Mouse (Mus musculus) heart, embryonic 10.5 days (tissue): ENCODE measurements at regions not wholly inside any gene's neighbourhood (a gene's known extent, or its start where the extent isn't known, plus 50 kb on each side); places are given as distances from the start of the nearest gene placed in this dataset.

Experiments used
- DNase-seq: peaks from one replicate; pipeline ENCODE4 v3.0.0-alpha.2; 2017; ENCODE audit warnings: low spot score
- H3K27ac ChIP-seq: fragments of 300-500 bp; sonication (generic); 2 replicates; pipeline ENCODE4 v1.5.1; 2016; ENCODE audit warnings: mild to moderate bottlenecking
- H3K27me3 ChIP-seq: fragments of 300-500 bp; sonication (generic); 2 replicates; pipeline ENCODE4 v1.6.1; 2016; ENCODE audit warnings: mild to moderate bottlenecking; ENCODE audit not compliant: poor library complexity, insufficient read depth, severe bottlenecking
- H3K36me3 ChIP-seq: fragments of 300-500 bp; sonication (generic); 2 replicates; pipeline ENCODE4 v1.6.1; 2016; ENCODE audit warnings: mild to moderate bottlenecking, moderate library complexity
- H3K4me1 ChIP-seq: fragments of 300-500 bp; sonication (generic); 2 replicates; pipeline ENCODE4 v1.6.1; 2016; ENCODE audit warnings: mild to moderate bottlenecking
- H3K4me3 ChIP-seq: fragments of 300-500 bp; sonication (generic); 2 replicates; pipeline ENCODE4 v1.5.1; 2016; ENCODE audit warnings: mild to moderate bottlenecking, moderate library complexity
- H3K9me3 ChIP-seq: fragments of 300-500 bp; sonication (generic); 2 replicates; pipeline ENCODE4 v1.6.1; 2016; ENCODE audit warnings: mild to moderate bottlenecking, moderate library complexity
- WGBS: fragments of 180-500 bp; shearing (Covaris S2); methylation state at CpG from one replicate; pipeline ENCODE4 v1.1.7; 2016; 5-methylcytosine and 5-hydroxymethylcytosine counted together

DNA sequence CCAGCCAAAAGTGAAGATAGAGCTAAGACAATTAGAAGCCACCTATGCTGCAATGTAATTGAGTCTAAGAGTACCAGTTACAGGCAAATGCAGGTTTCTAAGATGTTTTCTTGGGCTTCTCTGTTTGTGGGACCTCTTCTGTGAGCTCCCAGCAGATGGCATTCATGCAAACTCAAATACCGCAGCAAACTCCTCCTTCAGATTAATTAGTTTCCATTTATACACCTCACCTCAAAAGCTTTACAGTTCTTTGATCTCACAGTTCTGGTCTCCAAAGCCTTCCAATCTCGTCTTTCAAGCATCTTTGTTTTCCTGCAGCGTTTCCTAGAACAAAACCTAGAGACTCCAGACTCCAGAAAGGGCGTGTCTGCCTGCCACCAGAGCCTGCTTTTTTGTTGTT is 340.6 kb upstream of the Myt1l start:
- H3K27me3 ChIP-seq: no peaks in the 10 kb centered on the region
- H3K9me3 ChIP-seq: no peaks in the 10 kb centered on the region
- 65% methylated on average over 4 of the region's 4 CpGs for WGBS
- no peak overlapping the region for H3K27ac ChIP-seq
- H3K36me3 ChIP-seq: no peaks in the 10 kb centered on the region
- H3K4me1 ChIP-seq: no peaks in the 10 kb centered on the region
- no peak overlapping the region for H3K4me3 ChIP-seq
- no peak for DNase-seq

DNA sequence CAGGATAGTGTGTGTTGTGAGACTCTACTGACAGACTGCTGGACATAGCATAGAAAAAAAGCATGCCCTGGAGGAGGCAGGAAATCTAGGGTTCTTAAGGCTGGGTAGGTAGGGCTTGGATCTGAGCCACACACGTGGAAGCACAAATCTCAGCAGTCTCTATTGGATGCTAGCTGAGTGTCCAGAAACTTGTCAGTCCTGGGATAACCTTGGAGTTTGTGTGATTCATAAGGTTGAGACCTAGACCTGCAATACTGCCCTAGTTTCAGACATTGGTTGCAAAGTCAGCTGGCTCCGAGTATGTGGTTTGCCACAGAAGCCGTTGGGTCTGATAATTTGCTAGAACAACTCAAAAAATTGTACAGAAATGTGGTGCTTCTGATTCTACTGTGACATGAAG is 335.8 kb upstream of the Myt1l start:
- no peaks in the 10 kb centered on the region for H3K4me1 ChIP-seq
- no peak overlapping the region for H3K4me3 ChIP-seq
- no peak overlapping the region for H3K27ac ChIP-seq
- H3K27me3 ChIP-seq: no peaks in the 10 kb centered on the region
- no peak for DNase-seq
- no peaks in the 10 kb centered on the region for H3K36me3 ChIP-seq
- H3K9me3 ChIP-seq: no peaks in the 10 kb centered on the region
- 77% methylated on average over 3 of the region's 3 CpGs for WGBS

DNA sequence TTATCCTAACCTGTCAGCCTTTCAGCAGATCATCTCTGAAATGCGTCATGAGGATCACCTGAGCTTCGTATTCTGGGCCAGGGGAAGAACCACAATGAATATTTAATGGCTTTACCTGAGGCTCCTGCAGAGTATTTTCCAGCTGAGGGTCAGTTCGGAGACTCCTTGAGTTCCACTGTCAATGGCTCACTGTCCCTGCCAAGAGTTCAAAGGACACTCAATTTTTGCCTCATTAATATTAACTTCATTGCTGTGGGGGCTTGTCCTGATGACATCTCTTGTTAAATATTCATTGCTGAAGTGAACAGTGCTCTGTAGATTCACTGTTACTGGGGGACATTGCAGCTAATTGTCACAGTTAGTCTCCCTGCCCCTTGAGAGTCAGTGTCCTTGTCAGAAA is 316.2 kb upstream of the Myt1l start:
- DNase-seq: no peak
- Histone ChIP-seq H3K36me3 (no peaks in the 10 kb centered on the region), H3K27ac (no peak overlapping the region), H3K4me1 (no peaks in the 10 kb centered on the region), H3K4me3 (no peak overlapping the region), H3K9me3 (no peaks in the 10 kb centered on the region), H3K27me3 (no peaks in the 10 kb centered on the region)
- WGBS: 42% methylated on average over 3 of the region's 3 CpGs

DNA sequence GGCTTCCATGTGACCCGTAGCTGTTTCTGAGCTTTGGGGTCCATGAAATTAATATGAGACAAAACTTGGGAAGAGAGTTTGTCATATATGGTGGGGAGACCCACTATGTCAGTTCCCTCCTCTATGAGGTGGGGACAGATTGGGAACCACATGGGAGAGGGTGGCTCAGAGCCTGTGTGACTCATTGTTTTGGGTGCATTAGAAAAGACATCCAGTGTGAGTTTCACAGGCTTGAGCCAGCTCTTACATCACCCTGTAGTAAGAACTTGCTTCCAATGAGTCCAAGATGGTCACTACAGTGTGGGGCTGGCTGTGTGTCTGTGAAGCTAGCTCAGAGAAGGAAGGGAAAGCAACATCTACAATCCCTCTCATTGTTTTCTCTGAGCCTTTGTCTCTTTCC is 314.6 kb upstream of the Myt1l start:
- Histone ChIP-seq H3K27me3 (no peaks in the 10 kb centered on the region), H3K4me3 (no peak overlapping the region), H3K36me3 (no peaks in the 10 kb centered on the region), H3K27ac (no peak overlapping the region), H3K4me1 (no peaks in the 10 kb centered on the region), H3K9me3 (no peaks in the 10 kb centered on the region)
- WGBS: 86% methylated on average over 1 of the region's 1 CpGs
- DNase-seq: no peak

DNA sequence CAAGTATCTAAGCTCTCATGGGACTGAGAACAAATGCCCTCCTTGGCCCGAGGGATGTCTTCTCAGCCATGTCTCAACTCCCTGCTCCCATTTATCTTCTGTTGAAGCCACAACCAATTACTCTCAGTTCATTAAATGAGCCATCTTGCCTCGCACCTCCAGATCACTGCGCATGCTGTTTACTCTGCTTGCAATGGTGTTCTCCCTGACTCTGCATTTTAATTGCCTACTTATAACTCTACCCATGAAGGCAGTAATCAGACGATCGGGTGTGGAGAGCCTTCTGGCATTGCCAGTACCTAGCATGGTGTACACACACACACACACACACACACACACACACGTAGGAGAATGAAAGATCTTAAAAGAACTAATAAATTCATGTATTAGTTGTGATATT is 306.1 kb upstream of the Myt1l start:
- Histone ChIP-seq H3K9me3 (no peaks in the 10 kb centered on the region), H3K4me1 (peaks cover 15% of the 10 kb centered on the region), H3K36me3 (no peaks in the 10 kb centered on the region), H3K27me3 (no peaks in the 10 kb centered on the region), H3K27ac (no peak overlapping the region), H3K4me3 (no peak overlapping the region)
- 86% methylated on average over 6 of the region's 6 CpGs for WGBS
- DNase-seq: no peak

DNA sequence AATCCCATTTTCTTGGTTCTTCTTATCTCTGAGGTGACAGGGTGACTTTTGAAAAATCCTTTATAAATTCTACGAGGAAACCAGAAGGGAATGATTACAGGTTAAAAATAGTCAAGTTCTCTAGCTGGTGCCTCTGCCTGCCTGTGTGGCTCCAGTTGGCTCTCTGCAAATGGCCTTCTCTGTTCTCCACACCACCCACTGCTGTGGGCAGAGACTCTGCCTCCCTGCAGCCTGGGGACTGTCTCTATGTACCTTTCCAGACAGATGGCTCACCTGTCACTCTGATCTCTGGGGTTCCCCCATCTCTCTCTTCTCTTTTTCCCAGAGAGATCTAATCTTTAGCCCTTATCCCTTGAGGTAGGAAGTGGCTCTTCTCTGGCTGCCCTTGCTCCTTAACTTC is 302.2 kb upstream of the Myt1l start:
- Histone ChIP-seq H3K4me1 (peaks cover 18% of the 10 kb centered on the region), H3K4me3 (no peak overlapping the region), H3K9me3 (no peaks in the 10 kb centered on the region), H3K27me3 (no peaks in the 10 kb centered on the region), H3K36me3 (no peaks in the 10 kb centered on the region), H3K27ac (no peak overlapping the region)
- 7% methylated on average over 1 of the region's 1 CpGs for WGBS
- DNase-seq: no peak

- Histone ChIP-seq H3K4me3 (peak overlapping the region; percentile 31), H3K4me1 (peaks cover 17% of the 10 kb centered on the region), H3K27ac (peak overlapping the region; percentile 44; the same call in 1 of the 2 replicates), H3K9me3 (no peaks in the 10 kb centered on the region), H3K27me3 (0 out of 2 replicates have a peak, but pooled peaks cover 5% of the 10 kb centered on the region), H3K36me3 (no peaks in the 10 kb centered on the region)
- WGBS: 18% methylated on average over 16 of the region's 16 CpGs
- no peak for DNase-seq
These were observed 295.4 kb upstream of the Myt1l start for GRCm38 (mm10) chr12:29232492-29233447.

- no peak for DNase-seq
- Histone ChIP-seq H3K27ac (no peak overlapping the region), H3K27me3 (0 out of 2 replicates have a peak, but pooled peaks cover 5% of the 10 kb centered on the region), H3K36me3 (no peaks in the 10 kb centered on the region), H3K4me3 (no peak overlapping the region), H3K4me1 (peaks cover 36% of the 10 kb centered on the region), H3K9me3 (no peaks in the 10 kb centered on the region)
- 85% methylated on average over 2 of the region's 2 CpGs for WGBS
These were observed 291.7 kb upstream of the Myt1l start for GRCm38 (mm10) chr12:29236496-29236895.

DNA sequence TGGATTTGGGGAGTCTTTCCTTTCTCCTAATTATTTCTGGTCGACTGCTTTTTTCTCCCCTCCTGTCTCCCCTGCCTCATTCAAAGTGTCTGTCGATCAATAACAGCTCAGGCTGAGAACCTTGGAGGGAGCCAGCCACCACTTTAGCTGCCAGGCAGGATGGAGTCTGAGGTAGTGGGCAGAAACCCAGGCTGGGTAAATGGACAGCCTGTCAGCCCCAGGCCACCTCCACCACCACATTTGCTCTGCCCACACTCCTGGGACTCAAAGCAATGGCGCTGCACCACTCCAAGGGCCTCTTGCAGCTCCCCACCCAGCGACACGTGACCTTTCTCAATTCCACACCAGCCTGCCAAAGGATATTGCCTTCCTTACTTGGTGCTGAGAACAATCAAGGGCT is 290.7 kb upstream of the Myt1l start:
- H3K9me3 ChIP-seq: no peaks in the 10 kb centered on the region
- no peak overlapping the region for H3K4me3 ChIP-seq
- no peaks in the 10 kb centered on the region for H3K27me3 ChIP-seq
- H3K36me3 ChIP-seq: no peaks in the 10 kb centered on the region
- H3K27ac ChIP-seq: 0 out of 2 replicates have a peak overlapping the region, but pooled peaks have one; percentile 52
- DNase-seq: no peak
- 59% methylated on average over 5 of the region's 5 CpGs for WGBS
- peaks cover 33% of the 10 kb centered on the region for H3K4me1 ChIP-seq

DNA sequence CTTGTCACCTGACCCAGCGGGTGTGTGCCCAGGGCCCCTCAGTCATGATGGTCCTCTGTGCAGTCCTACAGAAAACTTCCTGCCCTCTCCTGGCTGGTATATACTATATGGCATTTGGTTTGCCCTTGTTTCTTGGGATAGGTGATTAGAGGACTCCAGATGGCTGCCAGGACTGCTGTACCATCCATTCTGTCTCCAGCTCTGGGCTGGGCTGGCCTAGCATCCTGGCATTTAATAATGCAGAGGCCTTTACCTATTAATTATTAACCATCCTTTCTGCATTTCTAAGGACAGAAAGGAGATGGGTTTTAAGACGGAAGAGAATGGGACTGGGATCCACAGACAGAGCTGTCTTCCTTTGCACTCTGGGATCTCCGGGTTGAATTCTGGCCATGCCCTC is 288.7 kb upstream of the Myt1l start:
- Histone ChIP-seq H3K27ac (no peak overlapping the region), H3K4me1 (peaks cover 22% of the 10 kb centered on the region), H3K27me3 (no peaks in the 10 kb centered on the region), H3K9me3 (no peaks in the 10 kb centered on the region), H3K36me3 (no peaks in the 10 kb centered on the region), H3K4me3 (no peak overlapping the region)
- WGBS: 72% methylated on average over 3 of the region's 3 CpGs
- no peak for DNase-seq

- WGBS: 27% methylated on average over 5 of the region's 5 CpGs
These were observed 288.2 kb upstream of the Myt1l start for GRCm38 (mm10) chr12:29239975-29240374.

GRCm38 (mm10) chr12:29243087-29243486 is 285.1 kb upstream of the Myt1l start:
- DNase-seq: no peak
- Histone ChIP-seq H3K27me3 (no peaks in the 10 kb centered on the region), H3K4me1 (peaks cover 16% of the 10 kb centered on the region), H3K9me3 (no peaks in the 10 kb centered on the region), H3K4me3 (no peak overlapping the region), H3K27ac (no peak overlapping the region), H3K36me3 (no peaks in the 10 kb centered on the region)
- 77% methylated on average over 5 of the region's 5 CpGs for WGBS

More at GRCm38 (mm10) chr12:29239975-29240374, 288.2 kb upstream of the Myt1l start:
- DNase-seq: no peak
- H3K36me3 ChIP-seq: no peaks in the 10 kb centered on the region
- no peaks in the 10 kb centered on the region for H3K27me3 ChIP-seq
- H3K27ac ChIP-seq: no peak overlapping the region
- H3K9me3 ChIP-seq: no peaks in the 10 kb centered on the region
- H3K4me3 ChIP-seq: no peak overlapping the region
- peaks cover 22% of the 10 kb centered on the region for H3K4me1 ChIP-seq

GRCm38 (mm10) chr12:29246041-29246440 is 282.1 kb upstream of the Myt1l start:
- Histone ChIP-seq H3K27ac (no peak overlapping the region), H3K9me3 (no peaks in the 10 kb centered on the region), H3K4me1 (no peaks in the 10 kb centered on the region), H3K27me3 (no peaks in the 10 kb centered on the region), H3K4me3 (no peak overlapping the region), H3K36me3 (no peaks in the 10 kb centered on the region)
- 37% methylated on average over 3 of the region's 3 CpGs for WGBS
- no peak for DNase-seq
